Mouse (Mus musculus) CH12.LX (cell line): ENCODE results near the gene Sstr3. TPM values are rescaled to one million over a fixed set of nuclear protein-coding genes. Genes with fewer than 3 reads are reported as not detected.

Experiments
- DNase-seq: peaks from one replicate; pipeline ENCODE4 v3.0.0-alpha.2; 2013; ENCODE audit errors: extremely low read depth
- H3K27ac ChIP-seq: 2 replicates; pipeline ENCODE4 v1.5.1; 2012; ENCODE audit warnings: low read depth, mild to moderate bottlenecking, control low read depth, moderate library complexity; ENCODE audit not compliant: insufficient read depth
- H3K27me3 ChIP-seq: replicated peaks from 2 replicates; pipeline ENCODE3; 2012; ENCODE audit warnings: inconsistent platforms
- H3K36me3 ChIP-seq, 2 experiments: replicated peaks in 1 of 2; 2 replicates each; pipeline versions ENCODE3 to v1.6.1; 2012; ENCODE audit warnings: inconsistent platforms in 1 of 2, low read length in 1 of 2, mild to moderate bottlenecking in 1 of 2, mixed read lengths in 1 of 2, moderate library complexity in 1 of 2; ENCODE audit not compliant: control insufficient read depth in 1 of 2, insufficient read depth in 1 of 2
- H3K4me1 ChIP-seq, 2 experiments: 2 replicates each; pipeline ENCODE4 v1.6.1; 2012; ENCODE audit warnings: inconsistent platforms in 1 of 2, moderate library complexity in 1 of 2; ENCODE audit not compliant: insufficient read depth in 2 of 2, control insufficient read depth in 1 of 2
- H3K4me2 ChIP-seq: 2 replicates; pipeline ENCODE4 v1.6.1; 2012; ENCODE audit warnings: low read depth, mild to moderate bottlenecking, control low read depth; ENCODE audit not compliant: poor library complexity, insufficient read depth, severe bottlenecking
- H3K4me3 ChIP-seq, 3 experiments: fragments of 150-350 bp in 1 of 3; sonication (generic) in 1 of 3; replicated peaks in 1 of 3; 2 replicates each; pipeline versions ENCODE3 to v1.5.1; 2011 to 2012; ENCODE audit warnings: low read depth in 2 of 3, low read length in 2 of 3, mild to moderate bottlenecking in 2 of 3, moderate library complexity in 2 of 3, control low read depth in 1 of 3, improper control_type of control experiment in 1 of 3, inconsistent platforms in 1 of 3, mixed read lengths in 1 of 3; ENCODE audit not compliant: poor library complexity in 1 of 3
- H3K79me2 ChIP-seq: replicated peaks from 2 replicates; pipeline ENCODE4 v1.6.1; 2012; ENCODE audit warnings: mild to moderate bottlenecking, moderate library complexity; ENCODE audit not compliant: control insufficient read depth, poor library complexity, insufficient read depth, severe bottlenecking; ENCODE audit errors: extremely low read depth
- H3K9ac ChIP-seq: 2 replicates; pipeline ENCODE4 v1.6.1; 2012; ENCODE audit warnings: low read depth, mild to moderate bottlenecking, control low read depth, moderate library complexity; ENCODE audit not compliant: insufficient read depth
- H3K9me3 ChIP-seq: replicated peaks from 2 replicates; pipeline ENCODE3; 2012; ENCODE audit warnings: low read length, inconsistent platforms, mixed read lengths
- BHLHE40 ChIP-seq: IDR thresholded peaks from 2 replicates; pipeline ENCODE4 v1.6.1; 2011; ENCODE audit warnings: mild to moderate bottlenecking, low read depth, low read length, improper control_type of control experiment
- CHD1 ChIP-seq: IDR thresholded peaks from 2 replicates; pipeline ENCODE4 v1.6.1; 2012; ENCODE audit warnings: low read depth, low read length, improper control_type of control experiment, inconsistent platforms
- CHD2 ChIP-seq: IDR thresholded peaks from 2 replicates; pipeline ENCODE4 v1.6.1; 2011; ENCODE audit warnings: low read length, improper control_type of control experiment
- CTCF ChIP-seq, 2 experiments: IDR thresholded peaks in 1 of 2; conservative IDR thresholded peaks in 1 of 2; 2 replicates each; pipeline ENCODE4 v1.5.1; 2011 to 2012; ENCODE audit warnings: low read depth in 2 of 2, low read length in 2 of 2, improper control_type of control experiment in 1 of 2, inconsistent platforms in 1 of 2, mild to moderate bottlenecking in 1 of 2, moderate library complexity in 1 of 2
- E2F4 ChIP-seq: IDR thresholded peaks from 2 replicates; pipeline ENCODE4 v1.6.1; 2011; ENCODE audit warnings: low read depth, low read length, improper control_type of control experiment; ENCODE audit not compliant: insufficient replicate concordance
- ELF1 ChIP-seq: IDR thresholded peaks from 2 replicates; pipeline ENCODE4 v1.6.1; 2014; ENCODE audit warnings: low read depth, mild to moderate bottlenecking, inconsistent platforms, low read length, improper control_type of control experiment
- EP300 ChIP-seq: IDR thresholded peaks from 2 replicates; pipeline ENCODE4 v1.6.1; 2011; ENCODE audit warnings: low read length, improper control_type of control experiment
- ETS1 ChIP-seq: conservative IDR thresholded peaks from 2 replicates; pipeline ENCODE4 v1.6.1; 2012; ENCODE audit warnings: low read depth, mild to moderate bottlenecking, inconsistent platforms, low read length, improper control_type of control experiment, moderate library complexity
- HCFC1 ChIP-seq: IDR thresholded peaks from 2 replicates; pipeline ENCODE4 v1.6.1; 2012; ENCODE audit warnings: low read depth, mild to moderate bottlenecking, inconsistent platforms, low read length, improper control_type of control experiment
- IRF4 ChIP-seq: IDR thresholded peaks from 2 replicates; pipeline ENCODE4 v1.6.1; 2014; ENCODE audit warnings: low read depth, mild to moderate bottlenecking, inconsistent platforms, low read length, improper control_type of control experiment
- JUN ChIP-seq: IDR thresholded peaks from 2 replicates; pipeline ENCODE4 v1.6.1; 2011; ENCODE audit warnings: low read depth, mild to moderate bottlenecking, low read length, improper control_type of control experiment, moderate library complexity; ENCODE audit not compliant: insufficient read depth
- JUND ChIP-seq: conservative IDR thresholded peaks from 2 replicates; pipeline ENCODE4 v1.6.1; 2011; ENCODE audit warnings: low read depth, low read length, improper control_type of control experiment
- KAT2A ChIP-seq: IDR thresholded peaks from 2 replicates; pipeline ENCODE4 v1.6.1; 2012; ENCODE audit warnings: low read length, improper control_type of control experiment, inconsistent platforms; ENCODE audit not compliant: insufficient replicate concordance
- MAX ChIP-seq: IDR thresholded peaks from 2 replicates; pipeline ENCODE4 v1.6.1; 2011; ENCODE audit warnings: low read length, improper control_type of control experiment
- MAZ ChIP-seq: IDR thresholded peaks from 2 replicates; pipeline ENCODE4 v1.6.1; 2012; ENCODE audit warnings: low read depth, mild to moderate bottlenecking, inconsistent platforms, low read length, improper control_type of control experiment, moderate library complexity
- MEF2A ChIP-seq: IDR thresholded peaks from 2 replicates; pipeline ENCODE4 v1.6.1; 2014; ENCODE audit warnings: low read depth, mild to moderate bottlenecking, inconsistent platforms, low read length, improper control_type of control experiment, borderline replicate concordance
- MXI1 ChIP-seq: IDR thresholded peaks from 2 replicates; pipeline ENCODE4 v1.6.1; 2011; ENCODE audit warnings: mild to moderate bottlenecking, low read depth, low read length, improper control_type of control experiment
- NELFE ChIP-seq: IDR thresholded peaks from 2 replicates; pipeline ENCODE4 v1.6.1; 2011; ENCODE audit warnings: low read depth, low read length, improper control_type of control experiment
- POLR2A ChIP-seq: IDR thresholded peaks from 2 replicates; pipeline ENCODE4 v1.6.1; 2011; ENCODE audit warnings: low read depth, mild to moderate bottlenecking, improper control_type of control experiment, low read length
- POLR2AphosphoS2 ChIP-seq: IDR thresholded peaks from 2 replicates; pipeline ENCODE4 v1.6.1; 2011; ENCODE audit warnings: low read depth, low read length, improper control_type of control experiment
- RAD21 ChIP-seq: IDR thresholded peaks from 2 replicates; pipeline ENCODE4 v1.6.1; 2011; ENCODE audit warnings: low read depth, mild to moderate bottlenecking, low read length, improper control_type of control experiment, moderate library complexity
- RCOR1 ChIP-seq: conservative IDR thresholded peaks from 2 replicates; pipeline ENCODE4 v1.6.1; 2012; ENCODE audit warnings: low read depth, mild to moderate bottlenecking, inconsistent platforms, low read length, improper control_type of control experiment
- SIN3A ChIP-seq: IDR thresholded peaks from 2 replicates; pipeline ENCODE4 v1.6.1; 2012; ENCODE audit warnings: low read length, improper control_type of control experiment, inconsistent platforms
- SMC3 ChIP-seq: IDR thresholded peaks from 2 replicates; pipeline ENCODE4 v1.6.1; 2011; ENCODE audit warnings: low read depth, low read length, improper control_type of control experiment
- TBP ChIP-seq: conservative IDR thresholded peaks from 2 replicates; pipeline ENCODE4 v1.6.1; 2011; ENCODE audit warnings: low read depth, low read length, improper control_type of control experiment
- TCF12 ChIP-seq: IDR thresholded peaks from 2 replicates; pipeline ENCODE4 v1.6.1; 2014; ENCODE audit warnings: low read depth, mild to moderate bottlenecking, inconsistent platforms, low read length, improper control_type of control experiment
- UBTF ChIP-seq: IDR thresholded peaks from 2 replicates; pipeline ENCODE4 v1.6.1; 2012; ENCODE audit warnings: low read depth, mild to moderate bottlenecking, inconsistent platforms, low read length, improper control_type of control experiment, moderate library complexity
- USF1 ChIP-seq: IDR thresholded peaks from 2 replicates; pipeline ENCODE4 v1.6.1; 2014; ENCODE audit warnings: low read depth, mild to moderate bottlenecking, inconsistent platforms, low read length, improper control_type of control experiment
- ZC3H11A ChIP-seq: IDR thresholded peaks from 2 replicates; pipeline ENCODE4 v1.6.1; 2012; ENCODE audit warnings: low read depth, mild to moderate bottlenecking, inconsistent platforms, low read length, improper control_type of control experiment
- ZMIZ1 ChIP-seq: IDR thresholded peaks from 2 replicates; pipeline ENCODE4 v1.6.1; 2012; ENCODE audit warnings: low read depth, mild to moderate bottlenecking, inconsistent platforms, low read length, improper control_type of control experiment
- dilution Hi-C: fragments of 300-500 bp; cut with MboI; formaldehyde crosslinking; loops from 2 replicates; pipeline ENCODE4 v1.14.3; 2020; ENCODE audit warnings: low sequenced_read_pairs; ENCODE audit not compliant: extremely low pct_unique_long_range_greater_than_20kb, extremely low pct_ligation_motif_present
- in situ Hi-C: fragments of 300-500 bp; cut with MboI; formaldehyde crosslinking; loops from 3 replicates; pipeline ENCODE4 v1.14.3; 2019; ENCODE audit warnings: low sequenced_read_pairs, low pct_ligation_motif_present, low pct_unique_long_range_greater_than_20kb, mixed read lengths
- polyA plus RNA-seq: library from polyadenylated mRNA; unstranded; fragments of >175 nt; gene quantifications from 2 replicates; pipeline ENCODE4 v1.2.1, GENCODE M21; 2012; ENCODE audit warnings: low read depth; ENCODE audit not compliant: insufficient read length
- total RNA-seq, 2 experiments: library from RNA; depleted of rRNA; stranded (reverse); fragments of 300-350 nt in 1 of 2; fragments of >200 nt in 1 of 2; gene quantifications; 2 replicates each; pipeline ENCODE4 v1.2.3; 2012 to 2014

The Sstr3 gene
- total and polyA plus RNA-seq, 3 experiments = 0.36 TPM; not detected in 2

- H3K4me2 ChIP-seq = peak overlapping the region; percentile 19; the same call in 1 of the 2 replicates
- H3K9ac ChIP-seq = peak overlapping the region; percentile 97
- H3K79me2 ChIP-seq = peaks cover 44% of the 10 kb centered on the region
- peaks cover 6% of the 10 kb centered on the region for H3K9me3 ChIP-seq
- dilution Hi-C loops (no loop called here), in situ Hi-C loops (no loop called here)
- H3K36me3 ChIP-seq = peaks cover 37 to 46% of the 10 kb centered on the region in 2 experiments
- DNase-seq = no peak
- TF ChIP-seq JUN (no peak), MXI1 (no peak), E2F4 (no peak), POLR2AphosphoS2 (no peak), JUND (no peak), HCFC1 (no peak), ETS1 (no peak), EP300 (no peak), RCOR1 (no peak), MAX (no peak), CHD2 (no peak), SMC3 (no peak)
- H3K4me3 ChIP-seq = peak overlapping the region; percentile 72 to 98 (median 87)
- H3K27me3 ChIP-seq = no peaks in the 10 kb centered on the region
- H3K4me1 ChIP-seq = peaks cover 53 to 74% of the 10 kb centered on the region in 2 experiments
- peak overlapping the region; percentile 98 for H3K27ac ChIP-seq
Observed at GRCm38 (mm10) chr15:78572270-78572600, 27.8 kb upstream of the Sstr3 start.

GRCm38 (mm10) chr15:78571554-78572269 is 27.2 kb upstream of the Sstr3 start:
- H3K4me1 ChIP-seq = peaks cover 56 to 74% of the 10 kb centered on the region in 2 experiments
- H3K4me3 ChIP-seq = peak overlapping the region; percentile 72 to 98 (median 87)
- in situ Hi-C loops = no loop called here
- peak; percentile 82 for TF ChIP-seq TBP
- no peak for TF ChIP-seq ZC3H11A
- peak; percentile 54 for TF ChIP-seq HCFC1
- TF ChIP-seq UBTF = peak; percentile 76; the same call in 1 of the 2 replicates
- no peak for TF ChIP-seq CTCF (conservative IDR thresholded peaks at IDR 0.05 in 1 of 2, IDR thresholded peaks at IDR 0.05 in 1 of 2; ENCODE audit: low read depth in 2 of 2, low read length in 2 of 2)
- TF ChIP-seq SMC3 = no peak; the same call in 1 of the 2 replicates
- TF ChIP-seq USF1 = no peak
- peak; percentile 6; the same call in 1 of the 2 replicates for TF ChIP-seq RCOR1
- TF ChIP-seq CHD2 = peak; percentile 68
- peak; percentile 78 for TF ChIP-seq ELF1
- peak; percentile 74; the same call in 1 of the 2 replicates for TF ChIP-seq IRF4
- TF ChIP-seq E2F4 = no peak
- TF ChIP-seq KAT2A = no peak
- TF ChIP-seq ETS1 = peak; percentile 75
- peak; percentile 75; the same call in 1 of the 2 replicates for TF ChIP-seq MEF2A
- no peak for TF ChIP-seq RAD21
- TF ChIP-seq NELFE = peak; percentile 91
- TF ChIP-seq POLR2A = peak; percentile 96
- TF ChIP-seq BHLHE40 = peak; percentile 62; the same call in 1 of the 2 replicates
- TF ChIP-seq ZMIZ1 = peak; percentile 96
- peak; percentile 49 for TF ChIP-seq SIN3A
- no peak; the same call in 1 of the 2 replicates for TF ChIP-seq CHD1
- peak; percentile 35 for TF ChIP-seq MXI1
- TF ChIP-seq TCF12 = peak; percentile 93
- peak; percentile 77 for TF ChIP-seq MAZ
- no peak for TF ChIP-seq JUND
- H3K4me2 ChIP-seq = peak overlapping the region; percentile 79
- H3K9me3 ChIP-seq = peaks cover 6% of the 10 kb centered on the region
- peak overlapping the region; percentile 97 for H3K9ac ChIP-seq
- peak; percentile 90 for DNase-seq
- dilution Hi-C loops = no loop called here
- peaks cover 47% of the 10 kb centered on the region for H3K79me2 ChIP-seq
- peaks cover 41 to 51% of the 10 kb centered on the region in 2 experiments for H3K36me3 ChIP-seq
- H3K27me3 ChIP-seq = no peaks in the 10 kb centered on the region
- peak overlapping the region; percentile 98 for H3K27ac ChIP-seq
